Mouse (Mus musculus): ENCODE measurements around the gene Asic1.
A peak's percentile ranks its signal among the peaks of the same experiment; 100 is the strongest.

Asic1 gene

GRCm38 (mm10) chr15:99701999-99702900 lies 32.1 kb downstream of the Asic1 start, which contains the start of gene Smarcd1:
TSS of gene Smarcd1 (plus strand) at chr15:99702129.
- peak; percentile 97 to 98 for DNase-seq (ENCODE audit: low spot score in 2 of 2)

GRCm38 (mm10) chr15:99703104-99703503 lies 32.9 kb downstream of the Asic1 start:
- peak in 1 of 2 experiments; percentile 8 for DNase-seq (ENCODE audit: low spot score in 2 of 2)

- no peak for DNase-seq (ENCODE audit: low spot score in 2 of 2)
These were observed 33.5 kb downstream of the Asic1 start for GRCm38 (mm10) chr15:99703676-99704040.

- no peak for DNase-seq (ENCODE audit: low spot score in 2 of 2)
These were observed 34.0 kb downstream of the Asic1 start for GRCm38 (mm10) chr15:99704041-99704681.

GRCm38 (mm10) chr15:99704881-99705280 lies 34.7 kb downstream of the Asic1 start:
- no peak for DNase-seq (ENCODE audit: low spot score in 2 of 2)

- DNase-seq (ENCODE audit: low spot score in 2 of 2): peak in 1 of 2 experiments; percentile 81
These were observed 35.4 kb downstream of the Asic1 start, which contains the start of gene Gm17349 for GRCm38 (mm10) chr15:99705440-99706048. TSS of gene Gm17349 (minus strand) at chr15:99705490.

- DNase-seq (ENCODE audit: low spot score in 2 of 2): no peak
These were observed 38.0 kb downstream of the Asic1 start for GRCm38 (mm10) chr15:99708176-99708575.

GRCm38 (mm10) chr15:99710221-99711190 lies 40.3 kb downstream of the Asic1 start:
- DNase-seq (ENCODE audit: low spot score in 2 of 2): no peak

- DNase-seq (ENCODE audit: low spot score in 2 of 2): no peak
These were observed 41.3 kb downstream of the Asic1 start for GRCm38 (mm10) chr15:99711491-99711890.

- no peak for DNase-seq (ENCODE audit: low spot score in 2 of 2)
These were observed 42.7 kb downstream of the Asic1 start for GRCm38 (mm10) chr15:99712666-99713559.

- no peak for DNase-seq (ENCODE audit: low spot score in 2 of 2)
These were observed 43.4 kb downstream of the Asic1 start for GRCm38 (mm10) chr15:99713569-99713968.

- DNase-seq (ENCODE audit: low spot score in 2 of 2): no peak
These were observed 44.0 kb downstream of the Asic1 start for GRCm38 (mm10) chr15:99714206-99714605.

GRCm38 (mm10) chr15:99714858-99715257 lies 44.7 kb downstream of the Asic1 start:
- peak; percentile 82 to 88 for DNase-seq (ENCODE audit: low spot score in 2 of 2)

- DNase-seq (ENCODE audit: low spot score in 2 of 2): peak; percentile 50 to 79
These were observed 45.2 kb downstream of the Asic1 start for GRCm38 (mm10) chr15:99715361-99715865.

GRCm38 (mm10) chr15:99715982-99716746 lies 46.0 kb downstream of the Asic1 start:
- DNase-seq (ENCODE audit: low spot score in 2 of 2): peak in 1 of 2 experiments; percentile 33

- no peak for DNase-seq (ENCODE audit: low spot score in 2 of 2)
These were observed 46.6 kb downstream of the Asic1 start for GRCm38 (mm10) chr15:99716814-99717213.

- peak in 1 of 2 experiments; percentile 50 for DNase-seq (ENCODE audit: low spot score in 2 of 2)
These were observed 47.5 kb downstream of the Asic1 start, which contains the start of gene Gpd1 for GRCm38 (mm10) chr15:99717386-99718334. TSS of gene Gpd1 (plus strand) at chr15:99717515.

Measured in spleen, postnatal 10 days (tissue).